Mouse (Mus musculus): ENCODE measurements around the gene Itpka. TPM values are rescaled to one million over a fixed set of nuclear protein-coding genes. Genes with fewer than 3 reads are reported as not detected.
"Not testable (repeated sequence)": the region's sequence is repeated elsewhere in the genome, so short reads cannot be mapped to it uniquely, and the experiment has no call there.

The Itpka gene
- total RNA-seq (2021) = under 1 TPM; 0.29 to 0.34 TPM
- long read RNA-seq, experiment 1, partial matches to known transcripts = 0 of 2 reads
- long read RNA-seq, experiment 1, other reads (novel, unspliced or antisense) = 0 of 2 reads
- long read RNA-seq, experiment 2, partial matches to known transcripts = 0 of 2 reads
- long read RNA-seq, experiment 2, other reads (novel, unspliced or antisense) = 0 of 2 reads

GRCm38 (mm10) chr2:119741581-119742411 lies at the start of gene Itpka:
Gene Itpka (plus strand): TSS chr2:119742337.
- peak; percentile 29 to 61 for DNase-seq (ENCODE audit: low spot score in 2 of 2)

DNA sequence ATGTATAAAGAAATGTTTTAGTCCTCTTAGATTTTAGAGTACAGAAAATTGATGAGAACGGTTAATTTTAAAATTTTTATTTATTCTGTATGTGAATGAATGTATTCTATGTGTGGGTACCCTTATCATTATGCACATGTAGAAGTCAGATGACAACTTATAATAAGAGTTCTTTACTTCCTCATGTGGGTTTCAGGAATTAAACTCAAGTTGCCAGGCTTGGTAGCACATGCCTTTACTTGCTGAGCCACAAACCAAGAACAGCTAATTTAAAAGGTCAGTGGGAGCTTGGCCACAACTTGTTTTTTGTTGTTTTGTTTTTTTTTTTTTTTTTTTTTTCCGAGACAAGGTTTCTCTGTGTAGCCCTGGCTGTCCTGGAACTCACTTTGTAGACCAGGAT lies 47.3 kb upstream of the Itpka start:
- no peak for DNase-seq (ENCODE audit: low spot score in 2 of 2)

GRCm38 (mm10) chr2:119696111-119696510 lies 46.0 kb upstream of the Itpka start:
- no peak for DNase-seq (ENCODE audit: low spot score in 2 of 2)

DNA sequence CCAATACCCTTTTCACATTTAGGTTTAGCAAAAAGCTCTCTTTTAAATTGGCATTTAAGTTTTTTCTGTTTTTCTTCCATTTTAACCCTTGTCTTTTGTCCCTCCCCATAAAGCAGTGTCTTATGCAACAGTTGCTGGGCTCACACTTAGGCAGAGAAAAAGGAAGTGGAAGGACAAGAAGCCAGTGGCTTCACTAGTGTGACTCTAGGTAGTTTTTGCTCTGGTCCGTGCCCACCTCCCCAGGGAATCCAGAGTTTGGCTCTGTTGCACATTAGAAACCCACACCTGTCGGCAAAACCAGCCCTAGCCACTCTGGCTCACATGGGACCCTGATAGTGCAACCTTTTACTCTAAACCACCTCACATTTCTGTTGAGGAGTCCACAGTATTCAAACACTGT lies 43.7 kb upstream of the Itpka start:
- DNase-seq (ENCODE audit: low spot score in 2 of 2) = no peak

DNA sequence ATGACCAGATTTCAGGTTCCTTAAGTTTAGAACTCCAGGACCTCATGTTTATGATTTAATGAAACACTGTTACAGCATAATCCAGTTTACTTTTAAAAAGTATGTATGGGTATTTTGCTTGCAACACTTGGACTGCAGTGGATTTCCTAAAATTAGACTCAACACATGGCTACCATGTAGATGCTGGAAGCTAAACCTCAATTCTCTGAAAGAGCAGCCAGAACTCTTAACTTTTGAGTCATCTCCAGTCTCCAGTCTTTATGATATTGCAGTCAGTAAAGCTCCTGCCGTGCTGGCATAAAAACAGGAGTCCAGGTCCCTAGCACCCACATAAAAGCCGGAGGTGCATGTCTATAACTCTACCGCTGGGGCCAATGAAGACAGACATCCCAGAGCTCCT lies 42.2 kb upstream of the Itpka start:
- no peak for DNase-seq (ENCODE audit: low spot score in 2 of 2)

DNA sequence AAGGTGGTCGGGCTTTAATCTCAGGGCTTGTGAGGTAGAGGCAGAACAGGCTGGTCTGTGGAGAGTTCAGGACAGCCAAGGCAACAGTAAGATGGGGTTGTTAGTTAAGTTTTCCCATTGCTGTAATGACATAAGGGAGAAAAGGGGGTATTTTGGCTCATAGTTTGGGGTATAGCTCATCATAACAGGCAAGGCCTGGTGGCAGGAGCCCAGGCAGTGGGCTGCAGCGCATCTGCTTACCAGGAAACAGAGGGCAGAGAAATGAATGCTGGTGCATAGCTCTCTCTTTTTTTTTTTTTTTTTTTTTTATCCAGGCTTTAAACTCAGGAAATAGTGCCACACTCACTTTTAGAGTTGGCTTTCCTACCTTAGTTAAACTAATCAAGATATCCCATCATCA lies 39.0 kb upstream of the Itpka start:
- no peak for DNase-seq (ENCODE audit: low spot score in 2 of 2)

GRCm38 (mm10) chr2:119707676-119708075 lies 34.5 kb upstream of the Itpka start:
- no peak for DNase-seq (ENCODE audit: low spot score in 2 of 2)

DNA sequence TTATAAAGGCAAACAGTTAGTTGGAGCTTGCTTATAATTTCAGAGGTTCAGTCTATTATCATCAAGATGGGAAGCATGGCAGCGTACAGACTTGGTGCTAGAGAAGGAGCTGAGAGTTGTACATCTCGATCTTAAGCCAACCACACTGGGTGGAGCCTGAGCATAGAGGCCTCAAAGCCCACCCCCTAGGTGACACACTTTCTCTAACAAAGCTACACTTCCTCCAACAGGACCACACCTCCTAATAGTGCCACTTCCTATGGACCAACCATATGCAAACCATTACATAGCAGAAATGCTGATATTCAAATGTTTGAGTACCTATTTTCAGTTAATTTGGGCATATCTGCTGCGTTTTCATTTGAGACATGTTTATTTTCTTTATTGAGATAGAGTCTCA lies 32.1 kb upstream of the Itpka start:
- no peak for DNase-seq (ENCODE audit: low spot score in 2 of 2)

- not testable (repeated sequence) for DNase-seq (ENCODE audit: low spot score in 2 of 2)
Measured at GRCm38 (mm10) chr2:119715868-119716267, 26.3 kb upstream of the Itpka start.

- no peak for DNase-seq (ENCODE audit: low spot score in 2 of 2)
Measured at GRCm38 (mm10) chr2:119721070-119721469, 21.1 kb upstream of the Itpka start.

GRCm38 (mm10) chr2:119727762-119728416 lies 14.2 kb upstream of the Itpka start:
- DNase-seq (ENCODE audit: low spot score in 2 of 2) = no peak

DNA sequence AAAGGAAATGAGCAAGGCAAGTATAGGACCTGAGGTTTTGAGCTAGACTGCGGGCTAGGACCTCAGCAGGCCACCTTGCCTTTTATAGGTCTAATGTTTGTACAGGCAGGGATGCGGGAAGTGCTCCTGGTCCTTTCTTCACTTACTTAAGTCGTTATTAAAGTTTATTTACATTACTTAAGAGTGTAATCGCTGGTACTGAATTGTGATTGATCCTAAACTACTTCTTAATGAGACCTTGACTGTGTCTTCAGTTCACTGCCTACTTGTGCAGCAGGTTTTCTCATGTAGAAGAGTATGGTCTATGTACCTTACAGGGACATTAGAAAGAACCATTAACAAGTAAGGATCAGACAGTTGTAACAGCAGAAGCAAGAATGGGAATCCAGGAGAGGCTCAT lies 11.4 kb upstream of the Itpka start:
- DNase-seq (ENCODE audit: low spot score in 2 of 2) = no peak

- DNase-seq (ENCODE audit: low spot score in 2 of 2) = no peak
Measured at GRCm38 (mm10) chr2:119737124-119737523, 5.0 kb upstream of the Itpka start.

GRCm38 (mm10) chr2:119740567-119740966 lies 1.6 kb upstream of the Itpka start:
- DNase-seq (ENCODE audit: low spot score in 2 of 2) = no peak

DNA sequence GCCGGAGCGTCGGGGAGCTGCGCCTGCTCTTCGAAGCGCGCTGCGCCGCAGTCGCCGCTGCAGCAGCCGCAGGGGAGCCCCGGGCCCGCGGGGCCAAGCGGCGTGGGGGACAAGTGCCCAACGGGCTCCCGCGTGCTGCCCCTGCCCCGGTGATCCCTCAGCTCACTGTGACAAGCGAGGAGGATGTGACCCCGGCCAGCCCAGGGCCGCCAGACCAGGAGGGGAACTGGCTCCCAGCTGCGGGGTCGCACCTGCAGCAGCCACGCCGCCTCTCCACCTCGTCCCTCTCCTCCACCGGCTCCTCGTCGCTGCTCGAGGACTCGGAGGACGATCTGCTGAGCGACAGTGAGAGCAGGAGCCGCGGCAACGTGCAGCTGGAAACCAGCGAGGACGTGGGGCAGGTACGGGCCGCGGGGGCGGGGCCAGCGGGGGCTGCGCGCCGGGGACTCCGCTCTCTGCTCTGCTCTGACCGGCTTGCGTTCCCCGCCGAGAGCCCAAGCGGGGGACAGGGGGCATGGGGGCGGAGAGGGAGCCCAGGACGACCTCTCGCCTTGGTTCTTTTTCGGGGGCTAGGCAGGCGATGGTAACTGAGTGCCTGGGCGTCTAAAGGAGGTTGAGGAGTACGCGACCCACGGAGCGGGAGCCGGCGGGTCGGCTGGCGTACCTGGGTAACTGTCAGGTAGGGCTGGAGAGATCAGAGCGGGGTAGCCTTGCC lies 481 bp downstream of the Itpka start:
- DNase-seq (ENCODE audit: low spot score in 2 of 2) = peak in 1 of 2 experiments; percentile 22

- no peak for DNase-seq (ENCODE audit: low spot score in 2 of 2)
Measured at GRCm38 (mm10) chr2:119743176-119743807, 1.2 kb downstream of the Itpka start.

GRCm38 (mm10) chr2:119743808-119744162 lies 1.6 kb downstream of the Itpka start:
- no peak for DNase-seq (ENCODE audit: low spot score in 2 of 2)

GRCm38 (mm10) chr2:119744163-119745111 lies 2.3 kb downstream of the Itpka start:
- no peak for DNase-seq (ENCODE audit: low spot score in 2 of 2)

DNA sequence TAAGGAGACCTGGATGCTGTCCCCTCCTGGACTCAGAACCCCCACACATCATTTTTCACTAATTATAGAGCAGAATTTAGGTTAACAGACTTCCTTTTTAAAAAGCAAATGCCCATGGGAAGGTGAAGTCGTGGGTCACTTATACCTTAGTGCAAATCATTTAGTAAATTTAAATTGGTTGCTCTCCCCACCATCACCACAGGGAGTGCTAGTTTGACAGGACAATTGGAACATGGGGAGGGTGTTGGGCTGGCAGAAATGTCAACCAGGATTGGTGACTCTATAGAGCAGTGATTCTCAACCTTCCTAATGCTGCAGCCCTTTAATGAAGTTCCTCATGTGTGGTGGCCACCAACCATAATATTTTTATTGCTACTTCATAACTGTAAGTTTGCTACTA lies 3.1 kb downstream of the Itpka start:
- DNase-seq (ENCODE audit: low spot score in 2 of 2) = no peak

- DNase-seq (ENCODE audit: low spot score in 2 of 2) = no peak
Measured at GRCm38 (mm10) chr2:119747554-119747953, 5.4 kb downstream of the Itpka start.

Measured in gastrocnemius, postnatal 4 days (tissue).